Mouse (Mus musculus) spleen, adult 2 months (tissue): ENCODE results near the gene 4930442H23Rik. TPM values are rescaled to one million over a fixed set of nuclear protein-coding genes. Genes with fewer than 3 reads are reported as not detected.

Experiments used
- DNase-seq, 2 experiments: peaks; one replicate each; pipeline versions ENCODE4 v3.0.0 to v3.0.0-alpha.2; 2012 to 2021; ENCODE audit warnings: low spot score in 2 of 2, low read depth in 1 of 2
- H3K27ac ChIP-seq: fragments of 200-500 bp; 2 replicates; pipeline ENCODE4 v1.5.1; 2012; ENCODE audit warnings: low read length, inconsistent platforms; ENCODE audit not compliant: insufficient read depth
- H3K27me3 ChIP-seq: fragments of 200-500 bp; 2 replicates; pipeline ENCODE4 v1.6.1; 2012; ENCODE audit warnings: mild to moderate bottlenecking, moderate library complexity, low read length, inconsistent platforms; ENCODE audit not compliant: control insufficient read depth, insufficient read depth
- H3K36me3 ChIP-seq: fragments of 200-500 bp; 2 replicates; pipeline ENCODE4 v1.6.1; 2012; ENCODE audit warnings: mild to moderate bottlenecking, low read length, inconsistent platforms; ENCODE audit not compliant: control insufficient read depth, insufficient read depth
- H3K4me1 ChIP-seq: fragments of 200-500 bp; 2 replicates; pipeline ENCODE4 v1.6.1; 2011; ENCODE audit warnings: inconsistent platforms; ENCODE audit not compliant: control insufficient read depth, insufficient read depth, insufficient read length
- H3K4me3 ChIP-seq: fragments of 200-500 bp; 2 replicates; pipeline ENCODE4 v1.5.1; 2011; ENCODE audit warnings: mild to moderate bottlenecking, inconsistent platforms; ENCODE audit not compliant: insufficient read depth, insufficient read length; ENCODE audit errors: extremely low read depth
- CTCF ChIP-seq: fragments of 200-500 bp; IDR thresholded peaks from 2 replicates; pipeline ENCODE4 v1.5.1; 2011; ENCODE audit warnings: mild to moderate bottlenecking, inconsistent platforms; ENCODE audit not compliant: insufficient read depth, insufficient read length, insufficient replicate concordance; ENCODE audit errors: extremely low read depth
- POLR2A ChIP-seq: fragments of 200-500 bp; IDR thresholded peaks from 2 replicates; pipeline ENCODE4 v1.6.1; 2011; ENCODE audit warnings: low read depth, low read length, inconsistent platforms
- WGBS: fragments of 180-500 bp; shearing (Covaris S2); methylation state at CpG from one replicate; pipeline ENCODE4 v1.1.7; 2018; 5-methylcytosine and 5-hydroxymethylcytosine counted together
- polyA plus RNA-seq: library from polyadenylated mRNA; depleted of rRNA; stranded (reverse); fragments of >200 nt; gene quantifications from 2 replicates; pipeline ENCODE4 v1.2.3, GENCODE M21; 2012; rRNA removed

Gene 4930442H23Rik
- polyA plus RNA-seq, 1 experiment = not detected

GRCm38 (mm10) chr10:81135831-81136705 lies 47.6 kb downstream of the 4930442H23Rik start:
- WGBS = under 1% methylated on average over 81 of the region's 86 CpGs
- DNase-seq = peak; percentile 52 to 70
- H3K27me3 ChIP-seq = no peaks in the 10 kb centered on the region
- peaks cover 33% of the 10 kb centered on the region for H3K4me1 ChIP-seq
- H3K4me3 ChIP-seq = peak overlapping the region; percentile 81
- peak; percentile 71 for TF ChIP-seq POLR2A
- TF ChIP-seq CTCF = no peak
- H3K36me3 ChIP-seq = no peaks in the 10 kb centered on the region
- peak overlapping the region; percentile 95 for H3K27ac ChIP-seq

DNA sequence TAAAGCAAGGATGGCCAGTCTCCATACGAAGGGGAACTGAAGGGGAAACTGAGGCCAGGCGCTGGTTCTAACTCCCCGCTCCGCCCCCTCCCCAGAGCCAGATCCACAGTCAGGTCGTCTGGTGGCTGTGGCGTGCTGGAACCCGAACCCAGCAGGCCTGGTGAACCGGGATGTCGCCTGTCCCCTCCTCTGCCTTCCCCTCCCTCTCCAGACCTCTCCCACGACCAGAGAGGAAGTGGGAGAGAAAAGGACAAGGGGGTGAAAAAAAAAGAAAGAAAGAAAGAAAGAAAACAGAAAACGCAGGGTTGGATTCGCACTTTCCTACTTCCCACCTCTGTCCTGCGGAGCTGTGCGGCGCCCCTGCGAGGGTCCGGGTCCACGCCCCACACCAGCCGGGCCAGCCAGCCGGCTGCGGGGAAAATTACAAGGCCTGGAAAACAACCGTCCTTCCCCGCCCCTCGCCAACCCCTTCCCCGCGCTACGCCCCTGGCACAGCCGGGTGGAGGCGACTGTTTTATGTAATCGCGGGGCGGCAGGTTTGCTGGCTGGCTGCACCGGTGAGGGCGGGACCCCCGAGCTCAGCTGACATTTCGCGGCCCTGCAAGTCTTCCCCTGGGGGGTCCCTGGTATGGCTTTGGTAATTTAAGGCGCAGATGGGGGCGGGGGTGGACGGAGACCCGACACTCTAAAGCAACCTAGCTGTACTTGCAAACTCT lies 48.5 kb downstream of the 4930442H23Rik start, which contains the start of gene Zbtb7a:
Gene Zbtb7a (plus strand): TSS at position 255 of the 716 bp plus-strand sequence.
- Histone ChIP-seq H3K4me3 (peak within 1 kb of the TSS; percentile 81), H3K27me3 (no peaks in the 10 kb centered on the region), H3K4me1 (peaks cover 25% of the 10 kb centered on the region), H3K36me3 (no peaks in the 10 kb centered on the region), H3K27ac (peak within 1 kb of the TSS; percentile 95)
- TF ChIP-seq POLR2A (no peak), CTCF (no peak)
- WGBS = 2% methylated on average over 41 of the region's 41 CpGs
- DNase-seq = no peak

DNA sequence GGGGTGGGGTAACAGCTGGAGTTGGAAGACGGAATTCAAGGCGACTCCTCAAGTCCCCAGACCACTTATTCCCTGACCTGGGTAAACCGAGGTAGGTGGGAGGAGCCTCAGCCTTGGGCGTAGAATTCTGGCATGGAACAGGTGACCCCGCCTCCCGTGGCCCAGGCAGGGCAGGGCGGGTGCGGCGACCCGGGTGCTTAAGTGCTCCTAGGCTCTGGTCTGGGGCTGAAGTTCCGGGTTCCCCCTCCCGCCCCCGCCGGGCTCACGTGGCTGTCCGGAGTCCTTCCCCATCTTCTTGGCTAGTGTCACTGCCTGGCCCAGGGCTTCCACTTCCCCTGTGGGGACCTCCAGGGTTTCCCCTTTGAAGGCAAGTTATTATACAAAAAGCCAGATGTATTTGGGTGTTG lies 49.5 kb downstream of the 4930442H23Rik start:
- TF ChIP-seq CTCF (no peak), POLR2A (no peak; the same call in 1 of the 2 replicates)
- DNase-seq = peak; percentile 74 to 92
- no peaks in the 10 kb centered on the region for H3K36me3 ChIP-seq
- peak overlapping the region; percentile 46 for H3K4me3 ChIP-seq
- H3K4me1 ChIP-seq = peaks cover 20% of the 10 kb centered on the region
- H3K27ac ChIP-seq = peak overlapping the region; percentile 95
- H3K27me3 ChIP-seq = no peaks in the 10 kb centered on the region
- WGBS = 3% methylated on average over 16 of the region's 16 CpGs

Other genes starting within 250 kb of the 4930442H23Rik start
- 0.75 and 0.91 TPM in 2 replicates for gene Gng7, start 168.9 kb downstream of the 4930442H23Rik start, polyA plus RNA-seq
- 0.04 TPM in 1 of 2 replicates, not detected in the other for gene Diras1, start 158.2 kb downstream of the 4930442H23Rik start, polyA plus RNA-seq
- gene Slc39a3, start 146.4 kb downstream of the 4930442H23Rik start, polyA plus RNA-seq = 22.3 and 26.0 TPM in 2 replicates
- 88.8 and 114 TPM in 2 replicates for gene Sgta, start 123.7 kb downstream of the 4930442H23Rik start, polyA plus RNA-seq
- 17.9 and 27.2 TPM in 2 replicates for gene Thop1, start 113.8 kb downstream of the 4930442H23Rik start, polyA plus RNA-seq
- gene Creb3l3, start 85.0 kb downstream of the 4930442H23Rik start, polyA plus RNA-seq = 0.27 and 0.32 TPM in 2 replicates
- gene Map2k2, start 77.9 kb downstream of the 4930442H23Rik start, polyA plus RNA-seq = 135 and 201 TPM in 2 replicates
- gene Zbtb7a, start 48.6 kb downstream of the 4930442H23Rik start, polyA plus RNA-seq = 64.6 and 95.2 TPM in 2 replicates
- gene Pias4, start 15.9 kb downstream of the 4930442H23Rik start, polyA plus RNA-seq = 36.1 and 45.8 TPM in 2 replicates
- 1,457 and 1,736 TPM in 2 replicates for gene Eef2, start 7.2 kb downstream of the 4930442H23Rik start, polyA plus RNA-seq
- gene Dapk3, start 844 bp downstream of the 4930442H23Rik start, polyA plus RNA-seq = 58.0 and 84.5 TPM in 2 replicates
- not detected in 2 replicates for gene Nmrk2, start 18.2 kb upstream of the 4930442H23Rik start, polyA plus RNA-seq
- 0.92 and 0.95 TPM in 2 replicates for gene Atcay, start 47.0 kb upstream of the 4930442H23Rik start, polyA plus RNA-seq
- gene Zfr2, start 49.3 kb upstream of the 4930442H23Rik start, polyA plus RNA-seq = 5.5 and 6.1 TPM in 2 replicates
- gene Matk, start 69.1 kb upstream of the 4930442H23Rik start, polyA plus RNA-seq = 22.5 and 30.0 TPM in 2 replicates
- gene Mrpl54, start 83.1 kb upstream of the 4930442H23Rik start, polyA plus RNA-seq = 63.6 and 86.9 TPM in 2 replicates
- 63.0 and 77.1 TPM in 2 replicates for gene Apba3, start 83.1 kb upstream of the 4930442H23Rik start, polyA plus RNA-seq
- gene Tjp3, start 107.7 kb upstream of the 4930442H23Rik start, polyA plus RNA-seq = 8.1 and 10.6 TPM in 2 replicates
- gene Pip5k1c, start 109.1 kb upstream of the 4930442H23Rik start, polyA plus RNA-seq = 93.2 and 111 TPM in 2 replicates
- gene Cactin, start 137.3 kb upstream of the 4930442H23Rik start, polyA plus RNA-seq = 38.6 and 44.8 TPM in 2 replicates
- gene Tbxa2r, start 144.9 kb upstream of the 4930442H23Rik start, polyA plus RNA-seq = 68.1 and 92.5 TPM in 2 replicates
- gene Gipc3, start 159.4 kb upstream of the 4930442H23Rik start, polyA plus RNA-seq = 1.3 and 1.7 TPM in 2 replicates
- gene Hmg20b, start 166.6 kb upstream of the 4930442H23Rik start, polyA plus RNA-seq = 74.8 and 92.9 TPM in 2 replicates
- gene Mfsd12, start 173.6 kb upstream of the 4930442H23Rik start, polyA plus RNA-seq = 20.2 and 32.6 TPM in 2 replicates
- gene 4930404N11Rik, start 182.0 kb upstream of the 4930442H23Rik start, polyA plus RNA-seq = 7.8 and 11.7 TPM in 2 replicates
- gene Fzr1, start 194.7 kb upstream of the 4930442H23Rik start, polyA plus RNA-seq = 127 and 128 TPM in 2 replicates
- 47.9 and 71.7 TPM in 2 replicates for gene Dohh, start 200.6 kb upstream of the 4930442H23Rik start, polyA plus RNA-seq
- 2.3 and 2.9 TPM in 2 replicates for gene Gm48551, start 200.6 kb upstream of the 4930442H23Rik start, polyA plus RNA-seq
- gene Gm48552, start 205.2 kb upstream of the 4930442H23Rik start, polyA plus RNA-seq = 2.9 and 6.4 TPM in 2 replicates
- 18.3 and 22.9 TPM in 2 replicates for gene Smim24, start 209.2 kb upstream of the 4930442H23Rik start, polyA plus RNA-seq